ENCODE assay signal across 9 mouse cellular contexts in genomic region chr15:59795717-59796116, GRCm38 (mm10).
DNase-seq lines count a peak whose midpoint lies in the region; ATAC-seq lines count a peak whose summit lies in the region.
"Had no signal": no experiment of that assay in that cellular context is flagged by ENCODE, and none has a peak within 500 bp of the region (broad histone marks: within the 10 kb centered on the region; RNA-seq: fewer than 3 reads in every experiment).

No protein-coding gene starts in this region.

- peak; percentile 66 for DNase-seq in right cerebral cortex, adult 18-20 months
- DNase-seq in right cerebral cortex, postnatal 4 days: no peak
- DNase-seq in cerebellum, adult 9-11 months: peak; percentile 54
- DNase-seq in limb, embryonic 10.5 days (ENCODE audit: low spot score): no peak

- H3K4me1 ChIP-seq in heart, embryonic 15.5 days (replicated peaks): peaks cover 23% of the 10 kb centered on the region
- H3K4me1 ChIP-seq in limb, embryonic 10.5 days: peaks cover 9% of the 10 kb centered on the region; the same call in 1 of the 2 replicates
- no peaks in the 10 kb centered on the region for H3K4me1 ChIP-seq in hindbrain, embryonic 16.5 days (ENCODE audit: control insufficient read depth, insufficient read depth, low read depth, low read length)
- no peaks in the 10 kb centered on the region for H3K4me1 ChIP-seq in neural tube, embryonic 15.5 days
- H3K4me1 ChIP-seq: hindbrain, embryonic 15.5 days had no signal

- H3K4me3 ChIP-seq in heart, embryonic 15.5 days: no peak overlapping the region
- no peak overlapping the region for H3K4me3 ChIP-seq in limb, embryonic 10.5 days
- H3K4me3 ChIP-seq in hindbrain, embryonic 16.5 days (ENCODE audit: low read length): no peak overlapping the region
- H3K4me3 ChIP-seq in neural tube, embryonic 15.5 days (replicated peaks): no peak overlapping the region
- H3K4me3 ChIP-seq: hindbrain, embryonic 15.5 days had no signal

- no peaks in the 10 kb centered on the region for H3K36me3 ChIP-seq in heart, embryonic 15.5 days
- H3K36me3 ChIP-seq in limb, embryonic 10.5 days: no peaks in the 10 kb centered on the region
- no peaks in the 10 kb centered on the region for H3K36me3 ChIP-seq in hindbrain, embryonic 16.5 days (ENCODE audit: control insufficient read depth, insufficient read depth, low read length)
- no peaks in the 10 kb centered on the region for H3K36me3 ChIP-seq in neural tube, embryonic 15.5 days
- H3K36me3 ChIP-seq: hindbrain, embryonic 15.5 days had no signal

- peak; percentile 88 for ATAC-seq in heart, embryonic 15.5 days (replicated peaks; ENCODE audit: insufficient number of reproducible peaks, insufficient read depth, low FRiP score, low read depth)
- ATAC-seq in neutrophil, adult 5-6 weeks (ENCODE audit: extremely low read depth, insufficient number of reproducible peaks, low FRiP score, poor library complexity, severe bottlenecking): peak; percentile 80
- ATAC-seq in hindbrain, embryonic 16.5 days: no peak
- ATAC-seq in neural tube, embryonic 15.5 days (ENCODE audit: low FRiP score): no peak

- 0 out of 2 replicates have a peak overlapping the region, but pooled peaks have one; percentile 13 for H3K9ac ChIP-seq in heart, embryonic 15.5 days
- H3K9ac ChIP-seq in hindbrain, embryonic 16.5 days (ENCODE audit: low read depth, low read length): no peak overlapping the region
- H3K9ac ChIP-seq in neural tube, embryonic 15.5 days (replicated peaks): no peak overlapping the region
- H3K9ac ChIP-seq: hindbrain, embryonic 15.5 days had no signal

- WGBS in heart, embryonic 15.5 days: 18% methylated on average over 5 of the region's 5 CpGs
- 89% methylated on average over 5 of the region's 5 CpGs for WGBS in limb, embryonic 10.5 days
- 86% methylated on average over 5 of the region's 5 CpGs for WGBS in hindbrain, embryonic 16.5 days
- WGBS in neural tube, embryonic 15.5 days: 88% methylated on average over 5 of the region's 5 CpGs

- no peaks in the 10 kb centered on the region for H3K9me3 ChIP-seq in heart, embryonic 15.5 days (replicated peaks)
- no peaks in the 10 kb centered on the region for H3K9me3 ChIP-seq in limb, embryonic 10.5 days (replicated peaks)
- H3K9me3 ChIP-seq in hindbrain, embryonic 16.5 days (ENCODE audit: control insufficient read depth, low read length): no peaks in the 10 kb centered on the region
- H3K9me3 ChIP-seq in neural tube, embryonic 15.5 days (replicated peaks): no peaks in the 10 kb centered on the region
- H3K9me3 ChIP-seq: hindbrain, embryonic 15.5 days had no signal

- peak overlapping the region; percentile 37; the same call in 1 of the 2 replicates for H3K4me2 ChIP-seq in heart, embryonic 15.5 days
- no peak overlapping the region for H3K4me2 ChIP-seq in hindbrain, embryonic 16.5 days (ENCODE audit: low read length)
- H3K4me2 ChIP-seq in neural tube, embryonic 15.5 days: no peak overlapping the region
- H3K4me2 ChIP-seq: hindbrain, embryonic 15.5 days had no signal

- peak overlapping the region; percentile 61 for H3K27ac ChIP-seq in heart, embryonic 15.5 days
- no peak overlapping the region for H3K27ac ChIP-seq in limb, embryonic 10.5 days
- H3K27ac ChIP-seq in hindbrain, embryonic 16.5 days (ENCODE audit: low read depth, low read length): no peak overlapping the region
- no peak overlapping the region for H3K27ac ChIP-seq in neural tube, embryonic 15.5 days (replicated peaks)
- H3K27ac ChIP-seq: hindbrain, embryonic 15.5 days had no signal

- no peaks in the 10 kb centered on the region for H3K27me3 ChIP-seq in heart, embryonic 15.5 days
- no peaks in the 10 kb centered on the region for H3K27me3 ChIP-seq in limb, embryonic 10.5 days (ENCODE audit: low read depth, poor library complexity, severe bottlenecking)
- no peaks in the 10 kb centered on the region for H3K27me3 ChIP-seq in hindbrain, embryonic 16.5 days (replicated peaks; ENCODE audit: control insufficient read depth, insufficient read depth, low read length)
- no peaks in the 10 kb centered on the region for H3K27me3 ChIP-seq in neural tube, embryonic 15.5 days (replicated peaks)
- H3K27me3 ChIP-seq: hindbrain, embryonic 15.5 days had no signal

Comparison
In these comparisons a context has a peak if more than half of its experiments do, and no peak if none do; other contexts are left out.
1. DNase-seq: peak in right cerebral cortex, adult 18-20 months (single experiment) and cerebellum, adult 9-11 months (single experiment); none in right cerebral cortex, postnatal 4 days (single experiment) and limb, embryonic 10.5 days (single experiment).
2. ATAC-seq: peak in heart, embryonic 15.5 days (single experiment) and neutrophil, adult 5-6 weeks (single experiment); none in hindbrain, embryonic 16.5 days (single experiment) and neural tube, embryonic 15.5 days (single experiment).